Mouse (Mus musculus): ENCODE measurements at regions not wholly inside any gene's neighbourhood (a gene's known extent, or its start where the extent isn't known, plus 50 kb on each side); places are given as distances from the start of the nearest gene placed in this dataset.

- ChIA-PET POLR2A (interaction anchor here in 1 of 4 experiments (0.5 kb wide), 1 partner anchor 15 kb away, joined by 3 read pairs; no protein-coding TSS in a partner anchor), CTCF (no interaction called here)
Measured at GRCm38 (mm10) chr1:106086687-106087086, 84.9 kb upstream of the Phlpp1 start.

DNA sequence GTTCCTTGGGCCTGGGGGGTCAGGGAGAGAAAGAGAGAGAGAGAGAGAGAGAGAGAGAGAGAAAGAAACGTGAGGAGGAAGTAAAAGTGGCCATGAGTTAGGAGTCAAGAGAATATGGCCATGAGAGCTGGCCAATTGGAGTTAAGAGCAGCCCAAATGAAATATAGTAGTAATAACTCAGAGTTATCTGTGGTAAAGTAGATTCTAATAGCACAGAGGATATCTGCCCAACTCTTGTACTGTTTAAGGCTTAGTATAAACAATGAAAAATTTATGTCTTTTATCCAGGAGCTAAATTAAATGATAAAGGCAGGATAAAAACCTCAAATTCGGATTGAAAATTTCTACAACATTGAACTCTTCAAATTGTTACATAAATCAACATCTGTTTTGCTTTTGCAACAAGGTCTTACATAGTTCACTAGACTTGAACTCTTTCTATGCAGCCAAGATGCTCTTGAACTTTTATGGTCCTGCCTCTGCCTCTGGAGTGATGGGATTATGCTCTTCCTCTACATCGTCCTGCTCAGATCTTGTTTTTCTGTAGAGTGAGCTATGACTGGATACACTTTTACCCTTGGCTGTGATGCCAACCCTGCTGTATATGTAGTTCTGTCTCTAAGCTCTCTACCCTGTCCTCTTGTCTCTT is 78.5 kb upstream of the Phlpp1 start:
- CTCF ChIA-PET = no interaction called here
- POLR2A ChIA-PET = no interaction called here

DNA sequence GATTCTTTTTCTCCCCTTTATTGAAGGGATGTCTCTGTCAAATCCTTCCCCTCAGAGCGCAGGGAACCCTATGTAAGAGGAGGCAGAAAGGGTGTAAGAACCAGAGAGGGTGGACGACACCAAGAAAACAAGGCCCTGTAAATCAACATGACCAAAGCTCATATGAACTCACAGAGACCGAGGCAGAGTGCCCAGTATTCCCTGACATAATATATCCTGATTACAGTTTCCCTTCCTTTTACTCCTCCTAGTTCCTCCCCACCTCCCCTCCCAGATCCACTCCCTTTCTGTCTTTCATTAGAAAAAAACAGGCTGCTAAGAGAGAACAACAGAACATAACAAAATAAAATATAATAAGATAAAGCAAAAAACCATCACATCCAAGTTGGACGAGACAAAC is 77.7 kb upstream of the Phlpp1 start:
- ChIA-PET POLR2A (no interaction called here), CTCF (no interaction called here)

DNA sequence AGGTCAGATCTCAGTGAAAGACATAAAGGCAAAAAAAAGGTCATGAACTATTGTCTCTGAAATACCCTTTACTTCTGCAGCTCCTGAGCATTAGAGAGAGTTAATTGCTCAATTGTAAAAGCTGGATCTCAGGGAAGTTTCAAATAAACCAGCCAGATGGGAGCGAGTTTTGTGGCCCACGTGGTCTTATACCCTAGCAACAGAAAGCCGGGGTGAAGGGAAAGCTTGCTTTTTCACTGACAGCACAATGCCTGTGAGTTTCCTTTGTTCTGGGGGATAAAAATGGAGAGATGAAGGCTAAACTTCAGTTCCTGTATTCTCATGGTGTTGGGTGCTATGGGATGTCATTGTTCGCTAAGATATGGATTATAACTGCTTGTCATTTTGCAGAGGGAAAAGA is 75.2 kb upstream of the Phlpp1 start:
- CTCF ChIA-PET = interaction anchor here in 2 of 4 experiments (0.5 kb wide), 2 partner anchors 75 to 128 kb away, joined by 3 to 4 read pairs; partner anchors contain the start of gene Phlpp1 (in 1 of the 2)
- POLR2A ChIA-PET = interaction anchor here in 1 of 4 experiments (0.9 kb wide), 1 partner anchor 74 kb away, joined by 3 read pairs; no protein-coding TSS in a partner anchor

DNA sequence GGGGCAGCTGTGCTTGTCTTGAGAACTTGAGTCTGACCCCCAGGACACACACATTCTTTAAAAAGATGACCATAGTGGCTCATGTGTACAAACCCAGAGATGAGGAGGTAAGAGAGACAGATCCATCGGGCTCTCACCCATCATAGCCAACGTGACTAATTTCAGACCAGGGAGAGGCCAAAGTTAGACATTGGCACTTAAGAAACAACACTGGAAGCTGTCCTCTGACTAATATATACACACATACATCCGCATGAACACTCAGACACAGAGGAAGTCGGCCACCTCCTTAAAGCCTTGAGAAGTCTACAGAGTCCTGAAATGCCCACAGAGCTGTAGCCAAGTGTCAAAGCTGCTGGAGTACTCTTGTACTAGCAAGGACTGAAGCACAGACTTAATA is 74.4 kb upstream of the Phlpp1 start:
- ChIA-PET POLR2A (no interaction called here), CTCF (interaction anchor here in 1 of 4 experiments (1.0 kb wide), 1 partner anchor 25 kb away, joined by 3 read pairs; no protein-coding TSS in a partner anchor)

DNA sequence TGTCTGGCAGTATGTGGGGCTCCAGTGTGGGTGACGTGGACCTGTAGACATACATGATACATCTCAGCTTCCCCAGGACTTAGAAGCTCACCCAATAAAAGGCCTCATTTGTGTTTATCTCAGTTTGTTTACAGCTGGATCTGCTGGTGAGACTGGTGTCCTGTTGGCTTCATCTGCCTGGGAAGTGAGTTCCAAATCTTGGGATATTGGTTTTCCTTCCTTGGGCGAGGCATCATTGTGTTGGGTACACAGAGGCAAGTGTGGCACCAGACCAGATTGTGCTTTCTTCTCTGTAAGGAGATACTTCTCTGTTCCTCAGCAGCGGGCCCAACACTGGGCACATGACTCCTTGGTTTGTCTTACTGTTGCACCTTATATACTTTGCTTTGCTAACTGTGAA is 70.9 kb upstream of the Phlpp1 start:
- POLR2A ChIA-PET = interaction anchor here in 1 of 4 experiments (1.1 to 1.2 kb wide), 2 partner anchors 9 to 23 kb away, joined by 3 read pairs; no protein-coding TSS in a partner anchor
- CTCF ChIA-PET = no interaction called here

GRCm38 (mm10) chr1:106102537-106102936 is 69.0 kb upstream of the Phlpp1 start:
- ChIA-PET CTCF (interaction anchor here in 1 of 4 experiments (0.7 kb wide), 1 partner anchor 46 kb away, joined by 3 read pairs; no protein-coding TSS in a partner anchor), POLR2A (no interaction called here)

DNA sequence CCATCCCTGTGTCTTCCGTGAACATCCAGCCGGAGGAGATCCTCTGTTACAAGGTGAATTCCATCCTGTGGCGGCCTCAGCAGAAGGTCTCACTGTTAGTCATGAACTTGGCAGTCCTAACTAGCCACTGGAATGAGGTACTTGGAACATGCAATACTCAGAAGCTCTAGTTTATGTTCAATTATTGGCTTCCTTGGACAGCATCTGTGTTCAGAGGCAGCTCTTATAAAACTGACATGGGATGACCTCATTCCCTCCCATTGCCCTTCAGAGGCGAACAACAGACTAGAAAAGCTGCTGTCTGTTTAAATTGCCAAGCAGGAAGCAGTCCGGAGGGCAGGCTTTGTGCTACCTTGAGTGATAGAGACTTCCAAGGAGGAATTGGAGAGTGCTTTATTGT is 62.5 kb upstream of the Phlpp1 start:
- CTCF ChIA-PET = no interaction called here
- POLR2A ChIA-PET = interaction anchor here in 2 of 4 experiments (0.5 to 1.3 kb wide), 6 partner anchors 9 to 322 kb away, joined by 3 read pairs; no protein-coding TSS in a partner anchor

All from embryonic stem cell, embryonic (primary cell).